Mouse (Mus musculus): ENCODE measurements at regions not wholly inside any gene's neighbourhood (a gene's known extent, or its start where the extent isn't known, plus 50 kb on each side); places are given as distances from the start of the nearest gene placed in this dataset.
"Not testable (repeated sequence)": the region's sequence is repeated elsewhere in the genome, so short reads cannot be mapped to it uniquely, and the experiment has no call there.

GRCm38 (mm10) chr10:85731163-85731562 is 98.1 kb upstream of the Pwp1 start:
- DNase-seq (ENCODE audit: low spot score) = not testable (repeated sequence)

GRCm38 (mm10) chr10:85731796-85732388 is 97.4 kb upstream of the Pwp1 start:
- not testable (repeated sequence) for DNase-seq (ENCODE audit: low spot score)

GRCm38 (mm10) chr10:85737796-85738195 is 91.5 kb upstream of the Pwp1 start:
- DNase-seq (ENCODE audit: low spot score) = no peak

- no peak for DNase-seq (ENCODE audit: low spot score)
These were observed 90.3 kb upstream of the Pwp1 start for GRCm38 (mm10) chr10:85739008-85739407.

GRCm38 (mm10) chr10:85739565-85739964 is 89.7 kb upstream of the Pwp1 start:
- peak; percentile 7 for DNase-seq (ENCODE audit: low spot score)

GRCm38 (mm10) chr10:85741972-85742371 is 87.3 kb upstream of the Pwp1 start:
- DNase-seq (ENCODE audit: low spot score) = no peak

GRCm38 (mm10) chr10:85745390-85745789 is 83.9 kb upstream of the Pwp1 start:
- not testable (repeated sequence) for DNase-seq (ENCODE audit: low spot score)

GRCm38 (mm10) chr10:85745818-85746217 is 83.5 kb upstream of the Pwp1 start:
- not testable (repeated sequence) for DNase-seq (ENCODE audit: low spot score)

GRCm38 (mm10) chr10:85749549-85749948 is 79.7 kb upstream of the Pwp1 start:
- DNase-seq (ENCODE audit: low spot score) = not testable (repeated sequence)

GRCm38 (mm10) chr10:85775035-85775434 is 54.3 kb upstream of the Pwp1 start:
- no peak for DNase-seq (ENCODE audit: low spot score)

Data from left cerebral cortex, adult 11 months (tissue).